Mouse (Mus musculus): ENCODE results near the gene Sar1b. TPM values are rescaled to one million over a fixed set of nuclear protein-coding genes. Genes with fewer than 3 reads are reported as not detected.

Gene Sar1b
- total RNA-seq (2023): 23.6 TPM

GRCm38 (mm10) chr11:51763213-51763907 lies at the start of gene Sar1b, which contains the start of gene Sec24a:
Gene Sar1b, plus strand, starts transcription at chr11:51763687.
Gene Sec24a, minus strand, starts transcription at chr11:51763634.

Other genes with a start within 250 kb of the Sar1b start
- 11.9 TPM for gene Phykpl, start 178.9 kb upstream of the Sar1b start, total RNA-seq (2023)
- gene Hnrnpab, start 156.8 kb upstream of the Sar1b start, total RNA-seq (2023): 227 TPM
- 43.6 TPM for gene Nhp2, start 144.0 kb upstream of the Sar1b start, total RNA-seq (2023)
- gene Rmnd5b, start 127.8 kb upstream of the Sar1b start, total RNA-seq (2023): 69.6 TPM
- 3.8 TPM for gene N4bp3, start 112.8 kb upstream of the Sar1b start, total RNA-seq (2023)
- 0.91 TPM for gene D930048N14Rik, start 112.7 kb upstream of the Sar1b start, total RNA-seq (2023)
- gene 0610009B22Rik, start 74.8 kb upstream of the Sar1b start, total RNA-seq (2023): 2.7 TPM
- 50.9 TPM for gene Sec24a, start 53 bp upstream of the Sar1b start, total RNA-seq (2023)
- gene Jade2, start 94.0 kb downstream of the Sar1b start, total RNA-seq (2023): 56.7 TPM
- gene Cdkn2aipnl, start 204.0 kb downstream of the Sar1b start, total RNA-seq (2023): 40.1 TPM
- gene Ube2b, start 237.1 kb downstream of the Sar1b start, total RNA-seq (2023): 289 TPM
- gene Cdkl3, start 240.5 kb downstream of the Sar1b start, total RNA-seq (2023): 4.2 TPM

Data from CD4-positive naive resting alpha-beta T cell, adult 76 days (primary cell).